Mouse (Mus musculus) midbrain, embryonic 13.5 days (tissue): Measurements from ENCODE around the gene Insrr. TPM values are rescaled to one million over a fixed set of nuclear protein-coding genes. Genes with fewer than 3 reads are reported as not detected.

Experiments
- polyA plus RNA-seq: library from polyadenylated mRNA; unstranded; fragments of >200 nt; fragmentation: Nextera tagmentation; extraction: Ambion mirVana; gene quantifications from 2 replicates; pipeline ENCODE4 v1.2.1, GENCODE M21; 2015

The Insrr gene
- polyA plus RNA-seq, 1 experiment from 2014 or later = 0.87 TPM

Other genes with a start within 250 kb of the Insrr start
- gene Arhgef11, start 179.4 kb upstream of the Insrr start, polyA plus RNA-seq = 24.6 and 27.0 TPM in 2 replicates
- 0.36 and 0.62 TPM in 2 replicates for gene Lrrc71, start 48.3 kb upstream of the Insrr start, polyA plus RNA-seq
- gene Ntrk1, start 1.8 kb upstream of the Insrr start, polyA plus RNA-seq = 2.4 and 2.5 TPM in 2 replicates
- gene Pear1, start 27.4 kb downstream of the Insrr start, polyA plus RNA-seq = 4.8 and 7.1 TPM in 2 replicates
- not detected in 2 replicates for gene Sh2d2a, start 49.8 kb downstream of the Insrr start, polyA plus RNA-seq
- gene Prcc, start 88.7 kb downstream of the Insrr start, polyA plus RNA-seq = 13.8 and 15.6 TPM in 2 replicates
- gene Hdgf, start 109.4 kb downstream of the Insrr start, polyA plus RNA-seq = 125 and 176 TPM in 2 replicates
- 69.1 and 72.1 TPM in 2 replicates for gene Mrpl24, start 122.6 kb downstream of the Insrr start, polyA plus RNA-seq
- gene Isg20l2, start 133.4 kb downstream of the Insrr start, polyA plus RNA-seq = 49.2 and 51.0 TPM in 2 replicates
- 19.8 and 24.9 TPM in 2 replicates for gene Rrnad1, start 133.8 kb downstream of the Insrr start, polyA plus RNA-seq
- 129 and 135 TPM in 2 replicates for gene Crabp2, start 151.7 kb downstream of the Insrr start, polyA plus RNA-seq
- gene Nes, start 174.1 kb downstream of the Insrr start, polyA plus RNA-seq = 61.9 and 77.6 TPM in 2 replicates
- 10.1 and 14.0 TPM in 2 replicates for gene Bcan, start 203.3 kb downstream of the Insrr start, polyA plus RNA-seq
- 0.14 and 0.55 TPM in 2 replicates for gene Hapln2, start 230.6 kb downstream of the Insrr start, polyA plus RNA-seq
- gene Gpatch4, start 246.2 kb downstream of the Insrr start, polyA plus RNA-seq = 28.1 and 28.3 TPM in 2 replicates